Mouse (Mus musculus) heart, postnatal 0 days (tissue): ENCODE results near the gene Zfp46. TPM values are rescaled to one million over a fixed set of nuclear protein-coding genes. Genes with fewer than 3 reads are reported as not detected.

Source experiments
- ATAC-seq: fragments of 200-750 bp; cut with Nextera tagmentation; 2 replicates; pipeline ENCODE4 v1.8.0; 2017; ENCODE audit warnings: low read depth, moderate number of reproducible peaks, moderate library complexity; ENCODE audit not compliant: insufficient read depth
- DNase-seq: peaks from one replicate; pipeline ENCODE4 v3.0.0-alpha.2; 2016; ENCODE audit warnings: low spot score
- H3K27ac ChIP-seq: fragments of 300-500 bp; sonication (generic); 2 replicates; pipeline ENCODE4 v1.5.1; 2014; ENCODE audit warnings: low read depth, mild to moderate bottlenecking
- H3K27me3 ChIP-seq: fragments of 300-500 bp; sonication (generic); 2 replicates; pipeline ENCODE4 v1.6.1; 2014; ENCODE audit warnings: low read length, mixed read lengths; ENCODE audit not compliant: control insufficient read depth, insufficient read depth
- H3K36me3 ChIP-seq: fragments of 300-500 bp; sonication (generic); replicated peaks from 2 replicates; pipeline ENCODE4 v1.6.1; 2014; ENCODE audit warnings: low read length, mixed read lengths; ENCODE audit not compliant: control insufficient read depth, insufficient read depth
- H3K4me1 ChIP-seq: fragments of 300-500 bp; sonication (generic); 2 replicates; pipeline ENCODE4 v1.6.1; 2014; ENCODE audit warnings: antibody characterized with exemption; ENCODE audit not compliant: control insufficient read depth, insufficient read depth
- H3K4me2 ChIP-seq: fragments of 300-500 bp; sonication (generic); 2 replicates; pipeline ENCODE4 v1.6.1; 2014; ENCODE audit warnings: low read depth, mild to moderate bottlenecking, low read length, moderate library complexity
- H3K4me3 ChIP-seq: fragments of 300-500 bp; sonication (generic); 2 replicates; pipeline ENCODE4 v1.5.1; 2014; ENCODE audit warnings: low read depth, low read length
- H3K9ac ChIP-seq: fragments of 300-500 bp; sonication (generic); replicated peaks from 2 replicates; pipeline ENCODE4 v1.6.1; 2014; ENCODE audit warnings: low read depth, low read length, mixed read lengths
- H3K9me3 ChIP-seq: fragments of 300-500 bp; sonication (generic); replicated peaks from 2 replicates; pipeline ENCODE4 v1.6.1; 2016; ENCODE audit warnings: low read length; ENCODE audit not compliant: control insufficient read depth
- CTCF ChIP-seq: IDR thresholded peaks from 2 replicates; pipeline ENCODE4 v1.5.1; 2016; ENCODE audit warnings: antibody characterized with exemption, control low read depth, low read depth
- EP300 ChIP-seq: IDR thresholded peaks from 2 replicates; pipeline ENCODE4 v1.6.1; 2016; ENCODE audit warnings: antibody characterized with exemption, low read depth
- WGBS: fragments of 180-500 bp; shearing (Covaris S2); extraction: QIAGEN DNeasy Blood & Tissue Kit; methylation state at CpG from one replicate; pipeline ENCODE4 v1.1.7; 2014; 5-methylcytosine and 5-hydroxymethylcytosine counted together
- polyA plus RNA-seq: library from polyadenylated mRNA; unstranded; fragments of >200 nt; fragmentation: Nextera tagmentation; extraction: Ambion mirVana; gene quantifications from 2 replicates; pipeline ENCODE4 v1.2.1, GENCODE M21; 2015
- total RNA-seq: library from RNA; depleted of rRNA; stranded (reverse); fragments of >200 nt; gene quantifications from 2 replicates; pipeline ENCODE4 v1.2.3, GENCODE M21; 2014; ENCODE audit warnings: low replicate concordance

The Zfp46 gene
- total and polyA plus RNA-seq, 2 experiments from 2014 or later, result 19.5 to 21.3 TPM

- Histone ChIP-seq H3K27me3 (peaks cover 19% of the 10 kb centered on the region), H3K9ac (no peak overlapping the region), H3K27ac (no peak overlapping the region), H3K4me2 (no peak overlapping the region), H3K36me3 (no peaks in the 10 kb centered on the region), H3K4me3 (no peak overlapping the region), H3K4me1 (no peaks in the 10 kb centered on the region; the same call in 1 of the 2 replicates), H3K9me3 (no peaks in the 10 kb centered on the region)
- ATAC-seq (no peak), DNase-seq (no peak)
- WGBS, result 45% methylated on average over 8 of the region's 8 CpGs
- TF ChIP-seq CTCF (peak; percentile 64), EP300 (no peak)
These were observed 42.3 kb upstream of the Zfp46 start for GRCm38 (mm10) chr4:136242065-136242703.

GRCm38 (mm10) chr4:136242728-136243127 is 41.8 kb upstream of the Zfp46 start:
- TF ChIP-seq CTCF (no peak), EP300 (no peak)

GRCm38 (mm10) chr4:136244208-136244607 is 40.3 kb upstream of the Zfp46 start:
- Histone ChIP-seq H3K4me2 (no peak overlapping the region), H3K36me3 (no peaks in the 10 kb centered on the region), H3K9ac (no peak overlapping the region), H3K27me3 (peaks cover 12% of the 10 kb centered on the region; the same call in 1 of the 2 replicates), H3K4me1 (peaks cover 5% of the 10 kb centered on the region; the same call in 1 of the 2 replicates), H3K9me3 (no peaks in the 10 kb centered on the region), H3K27ac (no peak overlapping the region), H3K4me3 (no peak overlapping the region)
- DNase-seq (no peak), ATAC-seq (no peak)
- TF ChIP-seq EP300 (no peak), CTCF (no peak)
- 66% methylated on average over 7 of the region's 7 CpGs for WGBS

More at GRCm38 (mm10) chr4:136242728-136243127, 41.8 kb upstream of the Zfp46 start:
- Histone ChIP-seq H3K4me3 (no peak overlapping the region), H3K36me3 (no peaks in the 10 kb centered on the region), H3K9ac (no peak overlapping the region), H3K9me3 (no peaks in the 10 kb centered on the region), H3K27me3 (peaks cover 19% of the 10 kb centered on the region), H3K4me1 (no peaks in the 10 kb centered on the region; the same call in 1 of the 2 replicates), H3K27ac (no peak overlapping the region), H3K4me2 (no peak overlapping the region)
- DNase-seq (no peak), ATAC-seq (no peak)
- 84% methylated on average over 7 of the region's 7 CpGs for WGBS

GRCm38 (mm10) chr4:136245681-136246080 is 38.8 kb upstream of the Zfp46 start:
- Histone ChIP-seq H3K4me2 (no peak overlapping the region), H3K9me3 (no peaks in the 10 kb centered on the region), H3K4me3 (no peak overlapping the region), H3K4me1 (peaks cover 16% of the 10 kb centered on the region), H3K36me3 (no peaks in the 10 kb centered on the region), H3K27ac (no peak overlapping the region), H3K27me3 (peaks cover 14% of the 10 kb centered on the region; the same call in 1 of the 2 replicates), H3K9ac (no peak overlapping the region)
- ATAC-seq (no peak), DNase-seq (no peak)
- TF ChIP-seq EP300 (no peak), CTCF (no peak)
- WGBS, result 59% methylated on average over 5 of the region's 5 CpGs

GRCm38 (mm10) chr4:136246568-136246969 is 37.9 kb upstream of the Zfp46 start:
- ATAC-seq, result peak; percentile 75
- Histone ChIP-seq H3K4me1 (peaks cover 16% of the 10 kb centered on the region), H3K9me3 (no peaks in the 10 kb centered on the region), H3K27me3 (peaks cover 14% of the 10 kb centered on the region; the same call in 1 of the 2 replicates), H3K36me3 (no peaks in the 10 kb centered on the region), H3K27ac (peak overlapping the region; percentile 69), H3K9ac (0 out of 2 replicates have a peak overlapping the region, but pooled peaks have one; percentile 16), H3K4me3 (peak overlapping the region; percentile 84), H3K4me2 (peak overlapping the region; percentile 96)
- TF ChIP-seq CTCF (no peak), EP300 (no peak)
- peak; percentile 55 for DNase-seq
- WGBS, result 6% methylated on average over 12 of the region's 12 CpGs
